Mouse (Mus musculus) embryonic fibroblast, embryonic 13.5 days (primary cell): ENCODE measurements around the gene Arhgef33. TPM values are rescaled to one million over a fixed set of nuclear protein-coding genes. Genes with fewer than 3 reads are reported as not detected.
A peak's percentile ranks its signal among the peaks of the same experiment; 100 is the strongest.
"Not testable (repeated sequence)": the region's sequence is repeated elsewhere in the genome, so short reads cannot be mapped to it uniquely, and the experiment has no call there.

ENCODE experiments used
- H3K27ac ChIP-seq: 2 replicates; pipeline ENCODE4 v1.5.1; 2012; ENCODE audit warnings: low read length, control low read depth, inconsistent platforms; ENCODE audit not compliant: insufficient read depth
- H3K4me1 ChIP-seq: 2 replicates; pipeline ENCODE4 v1.6.1; 2011; ENCODE audit warnings: low read length; ENCODE audit not compliant: control insufficient read depth, insufficient read depth
- H3K4me3 ChIP-seq: 2 replicates; pipeline ENCODE4 v1.5.1; 2011; ENCODE audit warnings: mild to moderate bottlenecking, control low read depth, low read length; ENCODE audit not compliant: insufficient read depth
- CTCF ChIP-seq: IDR thresholded peaks from 2 replicates; pipeline ENCODE4 v1.5.1; 2011; ENCODE audit warnings: mild to moderate bottlenecking, control low read depth, low read length, moderate library complexity, borderline replicate concordance; ENCODE audit not compliant: insufficient read depth
- POLR2A ChIP-seq: IDR thresholded peaks from 2 replicates; pipeline ENCODE4 v1.6.1; 2011; ENCODE audit warnings: low read depth, mild to moderate bottlenecking, control low read depth, low read length, moderate library complexity
- polyA plus RNA-seq: library from polyadenylated mRNA; stranded (reverse); fragments of >200 nt; gene quantifications from 2 replicates; pipeline ENCODE4 v1.2.4, GENCODE M21; 2011; ENCODE audit warnings: low read depth; ENCODE audit not compliant: missing spikeins, insufficient read length

Arhgef33 gene
- polyA plus RNA-seq: 1.1 TPM in 1 of 2 replicates, not detected in the other

GRCm38 (mm10) chr17:80307251-80307650 is at the start of gene Arhgef33:
Arhgef33 (plus strand) TSS chr17:80307407.
- H3K27ac ChIP-seq: no peak within 1 kb of the TSS
- peaks cover 7% of the 10 kb centered on the region for H3K4me1 ChIP-seq
- no peak for TF ChIP-seq CTCF
- no peak for TF ChIP-seq POLR2A

GRCm38 (mm10) chr17:80267065-80267464 is 40.1 kb upstream of the Arhgef33 start:
- Histone ChIP-seq H3K27ac (no peak overlapping the region), H3K4me3 (no peak overlapping the region), H3K4me1 (no peaks in the 10 kb centered on the region)
- no peak for TF ChIP-seq POLR2A
- no peak for TF ChIP-seq CTCF

More at GRCm38 (mm10) chr17:80307251-80307650, at the start of gene Arhgef33:
- H3K4me3 ChIP-seq: no peak within 1 kb of the TSS

- Histone ChIP-seq H3K4me1 (no peaks in the 10 kb centered on the region), H3K4me3 (no peak overlapping the region), H3K27ac (no peak overlapping the region)
- TF ChIP-seq CTCF: no peak
- TF ChIP-seq POLR2A: no peak
Measured at GRCm38 (mm10) chr17:80268151-80268550, 39.1 kb upstream of the Arhgef33 start.

DNA sequence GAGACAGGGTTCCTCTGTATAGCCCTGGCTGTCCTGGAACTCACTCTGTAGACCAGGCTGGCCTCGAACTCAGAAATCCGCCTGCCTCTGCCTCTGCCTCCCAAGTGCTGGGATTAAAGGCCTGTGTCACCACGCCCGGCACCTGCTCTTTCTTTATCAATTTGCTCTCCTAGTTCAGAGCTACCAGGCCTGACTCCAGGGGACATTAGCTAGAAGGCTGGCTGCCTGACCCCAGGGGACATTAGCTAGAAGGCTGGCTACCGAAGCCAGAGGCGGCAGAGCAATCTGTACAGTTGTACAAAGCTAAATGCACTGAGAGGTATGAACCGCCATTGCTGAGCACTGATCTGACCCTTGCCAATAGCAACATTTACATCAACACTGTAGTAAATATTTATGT is 36.6 kb upstream of the Arhgef33 start:
- H3K4me3 ChIP-seq, H3K4me1 ChIP-seq, H3K27ac ChIP-seq: not testable (repeated sequence)

DNA sequence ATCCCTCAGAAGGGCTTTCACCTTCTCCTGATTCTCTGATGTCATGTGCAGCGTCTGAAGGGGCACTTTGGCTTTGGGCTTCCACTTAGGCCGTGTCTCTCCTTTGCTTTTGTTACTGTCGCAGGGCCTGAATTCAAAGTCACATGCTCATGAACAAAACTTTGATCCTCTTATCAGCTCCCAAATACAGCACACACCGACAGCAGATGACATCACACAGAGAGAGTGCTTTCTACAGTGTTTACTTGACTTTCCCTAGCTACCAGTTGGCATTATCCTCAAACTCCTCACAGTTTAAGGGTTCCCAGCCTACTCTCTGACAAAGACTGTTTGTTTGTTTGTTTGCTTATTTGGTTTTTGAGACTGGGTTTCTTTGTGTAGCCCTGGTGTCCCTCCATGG is 29.0 kb upstream of the Arhgef33 start:
- Histone ChIP-seq H3K4me3 (no peak overlapping the region), H3K27ac (no peak overlapping the region), H3K4me1 (no peaks in the 10 kb centered on the region)
- TF ChIP-seq CTCF (no peak), POLR2A (no peak)

GRCm38 (mm10) chr17:80279340-80280070 is 27.7 kb upstream of the Arhgef33 start:
- H3K27ac ChIP-seq: no peak overlapping the region
- no peaks in the 10 kb centered on the region for H3K4me1 ChIP-seq
- TF ChIP-seq CTCF (no peak), POLR2A (no peak)
- H3K4me3 ChIP-seq: no peak overlapping the region

DNA sequence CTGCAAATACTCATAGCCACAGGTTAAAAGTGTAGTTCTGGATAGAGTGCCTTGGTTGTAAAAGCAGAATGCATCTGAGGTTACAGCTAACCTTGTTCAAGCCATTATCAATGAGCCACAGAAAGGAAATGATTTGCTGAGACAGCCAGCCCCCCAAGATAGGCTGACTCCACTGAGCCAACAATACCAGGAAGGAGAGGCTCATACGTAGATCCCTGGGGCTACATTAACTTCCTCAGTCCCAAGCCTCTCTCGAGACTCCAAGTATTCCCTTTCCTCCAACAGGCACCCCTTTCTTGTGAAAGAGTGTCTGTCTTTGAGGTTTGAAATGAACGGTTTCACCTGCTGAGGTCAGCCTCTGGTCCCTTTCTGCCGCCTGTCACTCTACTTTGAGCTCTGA is 22.8 kb upstream of the Arhgef33 start:
- Histone ChIP-seq H3K4me1 (peaks cover 2% of the 10 kb centered on the region; the same call in 1 of the 2 replicates), H3K27ac (no peak overlapping the region), H3K4me3 (no peak overlapping the region)
- no peak for TF ChIP-seq POLR2A
- no peak for TF ChIP-seq CTCF

DNA sequence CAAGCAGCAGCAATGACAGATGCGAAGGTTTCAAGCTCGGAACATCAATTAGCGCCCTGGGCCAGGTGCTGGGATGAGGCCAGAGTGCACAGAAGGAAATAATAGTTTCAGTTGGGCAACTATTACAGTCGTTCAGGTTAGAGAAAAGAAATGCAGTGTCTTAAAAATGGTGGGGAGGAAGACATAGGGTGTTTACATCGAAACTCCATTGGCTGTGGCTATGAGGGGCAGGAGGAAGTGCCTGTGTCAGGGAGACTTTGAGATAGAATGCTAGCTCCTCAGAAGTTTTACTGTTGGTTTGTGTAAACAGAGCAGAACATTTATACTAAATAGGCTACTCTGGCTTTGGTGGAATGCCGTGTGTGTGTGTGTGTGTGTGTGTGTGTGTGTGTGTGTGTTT is 19.2 kb upstream of the Arhgef33 start:
- Histone ChIP-seq H3K4me3 (no peak overlapping the region), H3K27ac (no peak overlapping the region), H3K4me1 (peaks cover 2% of the 10 kb centered on the region; the same call in 1 of the 2 replicates)
- TF ChIP-seq CTCF: no peak
- no peak for TF ChIP-seq POLR2A

DNA sequence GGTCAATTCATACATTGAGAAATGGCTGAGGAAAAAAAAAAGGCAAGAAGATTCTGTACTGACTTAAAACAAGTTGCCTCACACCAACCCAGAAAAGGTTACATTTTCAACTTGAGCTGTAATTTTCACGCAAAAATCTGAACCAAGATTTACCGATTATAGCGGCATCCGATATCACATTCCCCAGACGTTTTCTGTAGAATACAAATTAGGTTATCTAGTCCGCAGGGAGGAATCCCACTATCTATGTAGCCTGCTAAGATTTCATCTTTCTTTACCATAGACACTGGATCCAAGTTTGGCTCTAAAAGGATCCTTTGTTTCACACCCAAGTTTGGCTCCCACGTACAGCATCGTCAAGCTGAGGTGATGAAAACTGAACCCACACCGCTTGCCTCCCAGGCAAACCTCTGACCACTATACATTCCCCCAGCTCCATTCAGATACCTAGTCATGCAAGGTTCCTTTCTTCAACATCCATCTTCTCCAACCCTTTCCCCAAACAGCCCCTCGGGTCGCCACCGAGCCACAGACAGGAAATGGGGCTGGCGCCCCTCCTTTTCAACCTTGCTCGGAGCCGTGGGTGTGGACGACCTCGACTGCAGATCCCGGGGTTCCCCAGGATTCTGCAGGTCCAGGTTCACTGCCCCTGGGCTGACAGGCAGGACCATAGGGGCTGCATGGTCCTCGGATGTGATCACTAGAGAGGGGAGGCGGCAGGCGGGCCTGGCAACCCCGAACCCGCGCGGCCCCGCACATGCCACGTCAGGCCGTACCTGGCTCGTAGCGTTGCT is 17.7 kb upstream of the Arhgef33 start:
- TF ChIP-seq POLR2A (no peak; the same call in none of the 2 replicates), CTCF (no peak)
- peaks cover 2% of the 10 kb centered on the region; the same call in 1 of the 2 replicates for H3K4me1 ChIP-seq
- peak overlapping the region; percentile 97 for H3K4me3 ChIP-seq
- H3K27ac ChIP-seq: peak overlapping the region; percentile 51; the same call in 1 of the 2 replicates

DNA sequence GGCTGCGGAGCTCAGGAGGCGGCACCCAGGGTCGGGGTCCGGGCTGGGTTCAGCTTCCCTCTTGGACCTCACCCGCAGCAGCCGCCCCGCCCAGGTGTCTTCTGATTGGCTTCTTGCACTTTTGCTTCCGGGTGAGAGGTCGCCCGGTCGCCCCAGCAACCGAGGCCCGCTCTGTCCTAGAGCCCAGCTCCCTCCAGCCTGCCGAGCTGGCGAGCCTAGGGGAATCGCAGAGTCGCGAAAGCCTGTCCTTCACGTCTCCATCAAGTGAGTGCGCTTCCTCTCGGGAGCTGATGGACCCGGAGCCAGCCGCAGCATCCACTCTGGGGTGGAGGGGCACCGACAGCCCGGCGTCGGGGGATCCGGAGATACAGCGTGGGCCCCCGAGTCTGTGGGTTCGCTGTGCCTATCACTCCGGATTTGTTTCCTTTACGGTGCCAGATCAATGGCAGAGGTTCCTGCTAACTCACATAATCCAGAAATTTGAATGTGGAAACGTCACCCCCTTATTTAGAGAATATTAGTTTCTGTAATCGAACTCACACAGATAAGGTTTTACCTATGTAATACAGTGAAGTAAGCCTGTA is 17.0 kb upstream of the Arhgef33 start, which contains the start of the genes Morn2 and Dhx57:
Gene Morn2, plus strand, starts transcription at position 130 of the 584 bp plus-strand sequence.
Gene Dhx57, minus strand, starts transcription at position 403 of the 584 bp plus-strand sequence.
- Histone ChIP-seq H3K4me1 (peaks cover 2% of the 10 kb centered on the region; the same call in 1 of the 2 replicates), H3K4me3 (peak within 1 kb of the TSS; percentile 97), H3K27ac (peak within 1 kb of the TSS; percentile 51; the same call in 1 of the 2 replicates)
- TF ChIP-seq CTCF: no peak
- peak; percentile 71; the same call in 1 of the 2 replicates for TF ChIP-seq POLR2A
